Mouse (Mus musculus) mature B cell (primary cell): ENCODE results near the gene Neb.

Experiments
- in situ Hi-C: fragments of 300-500 bp; cut with MboI; formaldehyde crosslinking; loops from 2 replicates; pipeline ENCODE4 v1.14.3; 2019

Neb gene

GRCm38 (mm10) chr2:52374706-52375105, 3.6 kb downstream of the Neb start:
- in situ Hi-C loops = no loop called here

DNA sequence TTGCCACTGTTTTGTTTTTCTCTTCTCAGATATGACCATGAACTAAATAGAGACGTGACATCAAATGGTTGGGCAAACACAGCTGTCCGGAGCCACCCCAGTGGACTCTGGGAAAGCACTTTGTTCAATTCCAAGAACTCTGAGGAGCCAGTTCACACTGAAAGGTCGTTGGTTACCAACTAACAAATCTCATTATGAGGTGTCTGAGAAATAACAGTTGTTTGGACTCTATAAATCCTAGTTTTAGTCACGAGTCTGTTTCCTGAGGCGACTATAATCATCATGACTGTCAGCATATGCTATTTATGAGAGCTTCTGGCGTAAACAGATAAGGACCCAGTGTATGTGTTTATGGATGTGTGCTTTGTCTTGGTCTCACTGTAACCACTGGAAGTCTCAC, 5.8 kb downstream of the Neb start:
- in situ Hi-C loops = no loop called here

DNA sequence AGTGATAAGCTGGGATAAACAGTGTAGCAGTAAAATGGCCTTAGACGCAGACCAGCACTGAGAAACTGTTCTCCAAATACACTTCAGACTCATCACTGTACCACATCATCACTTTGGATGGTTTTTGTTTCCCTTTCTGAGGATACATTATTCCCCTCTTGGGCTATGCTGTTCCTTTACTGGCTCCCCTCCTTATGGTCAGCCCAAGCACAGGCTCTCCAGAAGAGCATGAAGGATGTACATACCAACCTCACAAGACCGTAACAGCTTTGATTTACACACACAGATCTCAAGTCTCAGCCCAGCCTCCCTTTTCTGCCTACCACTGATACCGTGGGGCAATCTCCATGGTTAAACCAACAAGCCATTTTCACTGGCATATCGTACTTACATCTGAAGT, 6.2 kb downstream of the Neb start:
- in situ Hi-C loops = no loop called here

- in situ Hi-C loops = no loop called here
Observed at GRCm38 (mm10) chr2:52371066-52371465, 7.2 kb downstream of the Neb start.

DNA sequence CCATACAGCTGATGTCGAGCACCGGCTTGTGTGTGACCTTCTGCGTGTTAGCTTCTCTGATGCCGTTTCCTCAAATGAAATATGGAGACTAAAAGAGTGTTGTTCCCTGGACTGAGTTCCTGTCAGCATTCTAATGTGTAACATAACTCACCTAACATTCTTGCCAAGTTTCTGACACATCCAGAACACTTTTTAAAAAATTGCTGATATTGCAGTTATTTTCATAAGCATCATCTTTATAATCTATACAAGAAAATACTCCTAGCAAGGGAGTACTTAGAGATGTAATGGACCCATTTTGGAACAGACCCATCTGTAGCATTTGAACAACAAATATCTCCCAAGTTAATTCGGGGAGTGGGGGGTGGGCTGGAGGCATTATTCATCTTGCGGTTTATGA, 8.7 kb downstream of the Neb start:
- in situ Hi-C loops = no loop called here

DNA sequence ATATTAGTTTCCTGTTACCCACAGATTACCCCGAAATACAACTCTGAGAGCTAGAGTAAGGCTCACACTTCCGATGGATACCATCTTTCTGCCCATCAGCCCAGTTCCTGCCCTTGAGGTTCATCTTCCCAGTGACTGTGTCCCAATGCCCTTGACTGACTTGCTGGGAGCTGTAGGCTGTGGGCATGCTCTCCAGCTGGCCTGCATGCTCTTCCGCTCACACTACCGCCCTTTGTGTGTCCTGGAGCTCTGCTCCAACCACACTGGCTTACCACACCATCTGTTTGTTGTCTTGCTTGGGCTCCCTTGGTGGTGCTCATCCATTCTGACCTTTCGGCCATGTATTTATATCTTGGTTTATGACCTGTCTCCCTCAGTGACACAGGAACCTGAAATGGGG, 10.6 kb downstream of the Neb start:
- in situ Hi-C loops = no loop called here

- in situ Hi-C loops = no loop called here
Observed at GRCm38 (mm10) chr2:52367248-52367647, 11.0 kb downstream of the Neb start.

GRCm38 (mm10) chr2:52361086-52361485, 17.2 kb downstream of the Neb start:
- in situ Hi-C loops = no loop called here

DNA sequence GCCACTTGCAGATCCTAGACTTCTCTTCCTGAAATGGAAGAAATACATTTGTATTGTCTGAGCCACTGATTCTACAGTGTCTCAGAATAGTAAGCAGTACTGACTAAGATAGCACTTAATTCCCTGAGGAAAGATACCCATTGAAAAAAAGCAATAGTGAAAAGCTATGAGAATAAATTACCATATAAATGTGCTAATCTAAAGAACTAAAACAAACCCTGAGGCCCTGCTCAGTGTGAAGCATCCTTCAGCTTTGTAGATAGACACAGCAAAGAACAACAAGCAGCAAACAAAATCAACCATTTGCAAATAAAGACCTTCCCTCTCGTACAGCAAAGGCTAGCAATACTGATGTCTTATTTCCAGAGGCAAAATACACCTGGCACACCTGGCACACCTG, 18.6 kb downstream of the Neb start:
- in situ Hi-C loops = no loop called here

- in situ Hi-C loops = no loop called here
Observed at GRCm38 (mm10) chr2:52358156-52358555, 20.1 kb downstream of the Neb start.

GRCm38 (mm10) chr2:52351029-52351428, 27.2 kb downstream of the Neb start:
- in situ Hi-C loops = no loop called here

DNA sequence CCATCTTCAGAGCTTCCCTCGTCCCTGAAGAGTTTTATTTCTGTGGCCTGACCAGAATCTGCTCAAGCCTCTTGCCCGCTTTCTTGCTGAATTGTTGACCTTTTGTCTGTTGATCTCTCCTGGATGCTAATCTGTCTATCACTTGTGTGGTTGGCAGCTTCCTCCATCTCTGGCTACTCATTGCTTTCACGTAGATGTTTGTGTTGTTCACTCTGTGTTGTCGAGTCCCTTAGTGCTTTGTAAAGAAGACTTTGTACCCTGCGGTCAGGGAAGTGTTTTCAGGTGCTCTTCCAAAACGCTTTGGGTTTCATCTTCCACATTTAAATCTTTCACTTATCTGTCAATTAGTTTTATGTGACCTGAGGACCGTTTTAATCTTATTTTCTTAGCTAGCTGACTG, 37.3 kb downstream of the Neb start:
- in situ Hi-C loops = no loop called here

DNA sequence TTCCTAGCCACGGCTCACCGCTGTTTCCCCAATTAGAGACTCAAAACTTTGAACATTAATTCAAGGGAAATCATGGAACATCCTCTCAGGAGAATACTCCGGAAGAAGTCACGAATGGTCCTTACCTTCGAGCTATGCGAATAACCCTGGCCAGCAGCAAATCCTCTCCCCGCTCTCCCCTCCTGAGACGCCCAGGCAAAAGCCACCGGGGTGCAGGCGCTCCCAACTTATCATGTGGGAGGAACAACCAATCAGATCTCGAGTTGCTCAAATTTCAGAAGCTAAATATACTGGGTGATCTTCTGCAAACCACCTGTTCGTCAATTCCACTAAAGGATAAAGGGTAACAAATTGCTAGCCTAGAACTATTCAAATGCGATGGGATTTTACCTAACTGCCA, 42.7 kb downstream of the Neb start:
- in situ Hi-C loops = no loop called here

GRCm38 (mm10) chr2:52335087-52335486, 43.2 kb downstream of the Neb start:
- in situ Hi-C loops = no loop called here

DNA sequence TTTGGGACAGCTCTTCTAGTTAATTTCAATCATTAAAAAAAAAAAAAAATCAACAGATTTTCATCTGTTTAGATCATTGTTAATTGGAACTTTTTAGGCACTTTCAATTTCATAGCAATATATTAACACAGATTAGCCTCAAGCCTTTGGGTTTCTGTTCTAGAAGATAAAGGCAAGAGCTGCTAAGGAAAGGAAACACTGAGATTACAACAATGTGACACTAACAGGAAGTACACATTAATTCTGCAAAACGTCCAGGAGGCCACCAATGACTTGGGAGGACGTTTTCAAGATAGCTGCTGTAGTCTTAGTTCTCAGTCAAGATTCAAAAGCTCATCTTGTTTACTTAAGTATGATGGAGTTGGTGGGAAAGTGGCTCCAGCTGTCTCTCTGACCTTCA, 44.7 kb downstream of the Neb start:
- in situ Hi-C loops = no loop called here

GRCm38 (mm10) chr2:52331761-52332160, 46.5 kb downstream of the Neb start:
- in situ Hi-C loops = no loop called here

GRCm38 (mm10) chr2:52327244-52327815, 50.9 kb downstream of the Neb start:
- in situ Hi-C loops = no loop called here

DNA sequence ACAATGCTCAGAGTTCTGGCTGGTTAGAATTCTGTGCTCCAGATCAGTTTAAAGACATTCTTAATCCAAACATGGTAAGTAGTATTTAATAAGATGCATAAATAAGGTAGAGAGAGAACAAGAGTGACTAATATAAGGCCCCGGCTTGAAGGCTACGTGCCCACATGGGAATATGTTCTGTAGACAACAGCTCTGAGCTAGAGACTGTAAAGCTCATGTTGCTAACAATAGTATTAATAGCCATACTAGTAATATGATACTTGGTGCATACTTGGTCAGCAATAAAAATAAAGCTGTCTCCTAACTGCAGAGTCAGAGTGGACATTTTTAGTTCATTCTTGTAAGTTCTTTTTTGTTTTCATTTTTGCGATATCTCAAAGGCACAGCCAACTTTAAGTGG, 56.4 kb downstream of the Neb start:
- in situ Hi-C loops = no loop called here

- in situ Hi-C loops = no loop called here
Observed at GRCm38 (mm10) chr2:52320175-52320574, 58.1 kb downstream of the Neb start.

DNA sequence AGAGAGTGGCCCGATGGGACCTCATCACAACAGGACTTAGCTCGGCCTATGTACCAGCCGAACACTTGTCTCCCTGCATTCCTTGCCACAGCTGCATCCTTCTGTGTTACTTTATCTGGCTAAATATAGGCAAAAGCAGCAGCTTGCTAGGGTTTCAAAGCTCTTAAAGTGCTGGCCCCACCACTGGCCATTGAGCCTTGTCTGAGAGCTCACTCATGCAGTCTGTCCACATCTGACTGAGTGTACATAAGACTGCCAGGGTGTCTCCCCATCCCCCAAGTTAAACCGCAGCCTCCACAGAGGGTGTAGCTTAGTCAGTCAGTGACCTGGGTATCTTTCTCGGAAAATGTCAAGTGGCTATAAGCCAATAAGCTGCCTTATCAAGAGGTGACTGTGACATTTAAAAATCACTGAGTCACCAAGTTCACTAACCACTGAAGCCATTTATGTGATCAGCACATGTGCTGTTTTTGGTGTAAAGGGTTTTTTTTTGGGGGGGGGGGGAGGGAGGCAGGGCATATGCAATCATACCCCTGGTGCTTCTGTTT, 59.2 kb downstream of the Neb start:
- in situ Hi-C loops = no loop called here

GRCm38 (mm10) chr2:52317471-52317870, 60.8 kb downstream of the Neb start:
- in situ Hi-C loops = no loop called here

- in situ Hi-C loops = no loop called here
Observed at GRCm38 (mm10) chr2:52315737-52316136, 62.5 kb downstream of the Neb start.

DNA sequence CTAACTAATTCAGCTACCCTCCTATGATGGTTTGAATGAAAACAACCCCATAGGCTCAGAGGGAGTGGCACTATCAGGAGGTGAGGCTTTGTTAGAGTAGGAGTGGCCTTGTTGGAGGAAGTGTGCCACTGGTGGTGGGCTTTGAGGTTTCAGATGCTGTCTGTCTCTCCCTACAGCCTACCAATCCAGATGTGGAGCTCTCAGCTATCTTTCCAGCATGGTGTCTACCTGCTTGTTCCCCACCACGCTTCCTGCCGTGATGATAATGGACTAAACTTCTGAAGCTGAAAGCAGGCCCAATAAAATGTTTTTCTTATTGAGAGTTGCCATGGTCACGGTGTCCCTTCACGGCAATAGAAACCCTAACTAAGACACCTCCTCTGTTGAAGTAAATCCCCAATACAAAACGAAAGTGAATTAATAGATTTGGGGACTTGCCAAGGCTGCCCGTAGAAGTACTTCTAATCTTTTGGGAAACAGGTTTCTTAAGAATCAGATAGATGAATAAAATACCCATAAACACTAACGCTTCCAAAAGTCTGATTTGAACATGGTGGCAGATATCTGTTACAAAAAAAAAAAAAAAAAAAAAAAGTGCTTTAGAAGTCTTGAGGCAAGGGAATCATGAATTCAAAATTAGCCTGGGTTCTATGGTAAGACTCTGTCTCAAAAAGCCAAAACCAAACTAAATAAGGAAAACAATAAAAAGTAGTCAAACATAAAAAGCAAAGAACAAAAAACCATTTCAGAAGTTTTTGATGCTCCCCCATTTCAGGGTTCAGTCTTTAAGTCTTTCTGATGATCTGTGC, 63.1 kb downstream of the Neb start:
- in situ Hi-C loops = no loop called here

GRCm38 (mm10) chr2:52310757-52311156, 67.5 kb downstream of the Neb start:
- in situ Hi-C loops = no loop called here
